Mouse (Mus musculus): ENCODE results near the gene Fam227a. TPM values are rescaled to one million over a fixed set of nuclear protein-coding genes. Genes with fewer than 3 reads are reported as not detected.
A peak's percentile ranks its signal among the peaks of the same experiment; 100 is the strongest.

The Fam227a gene
- polyA plus RNA-seq, 1 experiment from 2014 or later, result 0.72 TPM

DNA sequence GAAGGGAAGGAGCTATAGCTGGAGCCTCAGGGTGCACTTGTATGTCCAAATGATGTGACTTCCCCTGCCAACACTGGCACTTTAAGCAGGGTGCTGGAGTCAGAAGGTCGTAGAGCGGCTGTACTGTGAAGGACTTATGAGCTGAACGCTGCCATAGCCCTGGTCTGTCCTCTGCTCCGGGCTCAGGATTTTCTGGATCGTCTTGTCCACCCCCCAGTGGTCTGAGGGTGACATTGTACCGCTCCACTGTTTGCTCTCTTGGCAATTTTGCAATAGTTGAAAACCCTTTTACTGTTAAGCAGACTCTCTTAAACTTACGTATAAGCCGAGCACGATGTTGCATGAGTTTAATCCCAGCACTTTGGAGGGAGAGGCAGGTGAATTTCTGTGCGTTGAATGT is 10.4 kb upstream of the Fam227a start:
- Histone ChIP-seq H3K4me3 (ENCODE audit: low read length) (no peak overlapping the region), H3K36me3 (ENCODE audit: control insufficient read depth, insufficient read depth, low read length) (0 out of 2 replicates have a peak, but pooled peaks cover 2% of the 10 kb centered on the region), H3K27me3 (replicated peaks; ENCODE audit: control insufficient read depth, insufficient read depth, low read length) (no peaks in the 10 kb centered on the region), H3K4me1 (ENCODE audit: control insufficient read depth, insufficient read depth, low read length) (peaks cover 5% of the 10 kb centered on the region), H3K27ac (ENCODE audit: low read length) (no peak overlapping the region), H3K9ac (ENCODE audit: low read depth, low read length) (no peak overlapping the region), H3K9me3 (ENCODE audit: control insufficient read depth, low read length) (no peaks in the 10 kb centered on the region), H3K4me2 (ENCODE audit: low read depth, low read length) (no peak overlapping the region)
- no peak for ATAC-seq
- 72% methylated on average over 10 of the region's 10 CpGs for WGBS

- Histone ChIP-seq H3K27ac (ENCODE audit: low read length) (no peak overlapping the region), H3K9me3 (ENCODE audit: control insufficient read depth, low read length) (no peaks in the 10 kb centered on the region), H3K4me3 (ENCODE audit: low read length) (no peak overlapping the region), H3K27me3 (replicated peaks; ENCODE audit: control insufficient read depth, insufficient read depth, low read length) (no peaks in the 10 kb centered on the region), H3K4me1 (ENCODE audit: control insufficient read depth, insufficient read depth, low read length) (peaks cover 3% of the 10 kb centered on the region; the same call in 1 of the 2 replicates), H3K36me3 (ENCODE audit: control insufficient read depth, insufficient read depth, low read length) (0 out of 2 replicates have a peak, but pooled peaks cover 2% of the 10 kb centered on the region), H3K9ac (ENCODE audit: low read depth, low read length) (no peak overlapping the region), H3K4me2 (ENCODE audit: low read depth, low read length) (no peak overlapping the region)
- 93% methylated on average over 8 of the region's 8 CpGs for WGBS
- ATAC-seq, result no peak
Observed at GRCm38 (mm10) chr15:79664666-79665065, 5.9 kb upstream of the Fam227a start.

DNA sequence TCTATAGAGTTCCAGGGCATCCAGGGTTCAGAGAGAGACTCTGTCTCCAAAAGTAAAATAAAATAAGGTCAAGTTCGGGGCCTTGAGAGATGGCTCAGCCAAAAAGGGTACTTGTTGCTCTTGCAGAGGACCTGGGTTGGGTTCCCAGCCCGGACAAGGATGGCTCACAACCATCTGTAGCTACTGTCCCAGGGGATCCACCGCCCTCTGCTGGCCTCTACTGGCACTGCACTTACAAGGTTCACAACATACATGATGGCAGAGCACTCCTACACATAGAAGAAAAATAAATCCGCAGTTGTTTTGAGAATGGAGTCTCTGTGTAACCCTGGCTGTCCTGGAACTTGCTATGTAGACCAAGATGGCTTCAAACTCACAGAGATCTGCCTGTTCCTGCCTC is 3.1 kb upstream of the Fam227a start:
- H3K4me1 ChIP-seq (ENCODE audit: control insufficient read depth, insufficient read depth, low read length), result peaks cover 7% of the 10 kb centered on the region; the same call in 1 of the 2 replicates

DNA sequence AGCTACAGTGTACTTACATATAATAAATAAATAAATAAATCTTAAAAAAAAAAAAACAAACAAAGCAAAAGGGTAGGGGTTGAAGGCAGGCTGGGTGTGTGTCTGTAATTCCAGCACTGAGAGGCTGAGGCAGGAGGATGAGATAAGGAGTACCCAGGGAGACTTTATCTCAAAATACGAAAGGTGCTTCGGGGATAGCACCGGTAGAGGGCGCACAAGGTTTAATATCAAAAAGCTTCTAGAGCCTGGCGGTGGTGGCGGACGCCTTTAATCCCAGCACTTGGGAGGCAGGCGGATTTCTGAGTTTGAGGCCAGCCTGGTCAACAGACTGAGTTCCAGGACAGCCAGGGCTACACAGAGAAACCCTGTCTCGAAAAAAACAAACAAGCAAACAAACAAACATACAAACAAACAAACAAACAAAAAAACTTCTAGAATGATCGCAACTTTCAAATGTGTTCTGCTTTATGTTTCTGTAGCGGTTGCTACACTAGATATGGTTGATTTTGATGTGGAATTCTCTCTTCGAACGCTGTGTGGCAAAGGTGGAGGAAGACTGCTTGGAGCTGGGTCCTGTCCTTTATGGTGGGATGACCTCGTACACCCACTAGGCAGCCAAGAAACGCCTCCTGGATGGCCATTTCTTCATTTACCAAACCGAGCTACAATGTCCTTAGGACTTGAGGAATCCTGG is 772 bp downstream of the Fam227a start:
- Histone ChIP-seq H3K9ac (ENCODE audit: low read depth, low read length) (peak overlapping the region; percentile 86), H3K27me3 (replicated peaks; ENCODE audit: control insufficient read depth, insufficient read depth, low read length) (no peaks in the 10 kb centered on the region), H3K4me1 (ENCODE audit: control insufficient read depth, insufficient read depth, low read length) (peaks cover 7% of the 10 kb centered on the region; the same call in 1 of the 2 replicates), H3K27ac (ENCODE audit: low read length) (peak overlapping the region; percentile 94), H3K36me3 (ENCODE audit: control insufficient read depth, insufficient read depth, low read length) (no peaks in the 10 kb centered on the region), H3K4me3 (ENCODE audit: low read length) (peak overlapping the region; percentile 81), H3K4me2 (ENCODE audit: low read depth, low read length) (peak overlapping the region; percentile 92), H3K9me3 (ENCODE audit: control insufficient read depth, low read length) (no peaks in the 10 kb centered on the region)
- WGBS, result 5% methylated on average over 16 of the region's 16 CpGs
- ATAC-seq, result peak; percentile 19

More for the DNA sequence above, 3.1 kb upstream of the Fam227a start:
- Histone ChIP-seq H3K27me3 (replicated peaks; ENCODE audit: control insufficient read depth, insufficient read depth, low read length) (no peaks in the 10 kb centered on the region), H3K4me3 (ENCODE audit: low read length) (no peak overlapping the region), H3K36me3 (ENCODE audit: control insufficient read depth, insufficient read depth, low read length) (no peaks in the 10 kb centered on the region), H3K9me3 (ENCODE audit: control insufficient read depth, low read length) (no peaks in the 10 kb centered on the region), H3K4me2 (ENCODE audit: low read depth, low read length) (no peak overlapping the region), H3K27ac (ENCODE audit: low read length) (no peak overlapping the region), H3K9ac (ENCODE audit: low read depth, low read length) (no peak overlapping the region)
- ATAC-seq, result no peak
- WGBS, result 77% methylated on average over 4 of the region's 4 CpGs

GRCm38 (mm10) chr15:79656451-79656850 is 2.3 kb downstream of the Fam227a start:
- WGBS, result 79% methylated on average over 14 of the region's 14 CpGs
- ATAC-seq, result no peak

GRCm38 (mm10) chr15:79651481-79651880 is 7.3 kb downstream of the Fam227a start:
- 81% methylated on average over 4 of the region's 4 CpGs for WGBS
- Histone ChIP-seq H3K4me3 (ENCODE audit: low read length) (no peak overlapping the region), H3K4me2 (ENCODE audit: low read depth, low read length) (no peak overlapping the region), H3K9me3 (ENCODE audit: control insufficient read depth, low read length) (no peaks in the 10 kb centered on the region), H3K36me3 (ENCODE audit: control insufficient read depth, insufficient read depth, low read length) (no peaks in the 10 kb centered on the region), H3K9ac (ENCODE audit: low read depth, low read length) (no peak overlapping the region), H3K27ac (ENCODE audit: low read length) (no peak overlapping the region), H3K4me1 (ENCODE audit: control insufficient read depth, insufficient read depth, low read length) (no peaks in the 10 kb centered on the region), H3K27me3 (replicated peaks; ENCODE audit: control insufficient read depth, insufficient read depth, low read length) (no peaks in the 10 kb centered on the region)
- no peak for ATAC-seq

More at GRCm38 (mm10) chr15:79656451-79656850, 2.3 kb downstream of the Fam227a start:
- Histone ChIP-seq H3K36me3 (ENCODE audit: control insufficient read depth, insufficient read depth, low read length) (no peaks in the 10 kb centered on the region), H3K27me3 (replicated peaks; ENCODE audit: control insufficient read depth, insufficient read depth, low read length) (no peaks in the 10 kb centered on the region), H3K27ac (ENCODE audit: low read length) (no peak overlapping the region), H3K4me2 (ENCODE audit: low read depth, low read length) (no peak overlapping the region), H3K9ac (ENCODE audit: low read depth, low read length) (no peak overlapping the region), H3K4me1 (ENCODE audit: control insufficient read depth, insufficient read depth, low read length) (peaks cover 7% of the 10 kb centered on the region; the same call in 1 of the 2 replicates), H3K9me3 (ENCODE audit: control insufficient read depth, low read length) (no peaks in the 10 kb centered on the region), H3K4me3 (ENCODE audit: low read length) (no peak overlapping the region)

GRCm38 (mm10) chr15:79650569-79650968 is 8.2 kb downstream of the Fam227a start:
- Histone ChIP-seq H3K9me3 (ENCODE audit: control insufficient read depth, low read length) (no peaks in the 10 kb centered on the region), H3K27ac (ENCODE audit: low read length) (no peak overlapping the region), H3K4me2 (ENCODE audit: low read depth, low read length) (no peak overlapping the region), H3K9ac (ENCODE audit: low read depth, low read length) (no peak overlapping the region), H3K36me3 (ENCODE audit: control insufficient read depth, insufficient read depth, low read length) (no peaks in the 10 kb centered on the region), H3K27me3 (replicated peaks; ENCODE audit: control insufficient read depth, insufficient read depth, low read length) (no peaks in the 10 kb centered on the region), H3K4me1 (ENCODE audit: control insufficient read depth, insufficient read depth, low read length) (no peaks in the 10 kb centered on the region), H3K4me3 (ENCODE audit: low read length) (no peak overlapping the region)
- ATAC-seq, result no peak

DNA sequence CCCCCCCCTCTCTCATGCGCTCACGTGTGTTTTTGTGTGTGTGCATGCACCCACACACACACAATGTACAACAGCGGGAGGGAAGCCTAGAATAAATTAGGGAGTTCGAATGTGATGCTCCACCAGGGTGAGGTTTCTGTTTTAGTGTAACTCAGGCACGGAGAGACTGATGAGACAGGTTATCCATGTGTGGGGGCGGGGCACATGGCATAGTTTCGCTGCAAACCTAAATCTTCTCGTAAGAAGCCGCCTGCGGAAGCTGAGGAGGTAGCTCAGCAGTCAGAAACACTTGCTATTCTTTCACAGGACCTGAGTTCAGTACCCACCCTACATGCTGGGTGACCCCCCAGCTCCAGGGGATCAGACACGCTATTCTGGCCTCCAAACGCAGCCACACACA is 10.6 kb downstream of the Fam227a start:
- Histone ChIP-seq H3K27ac (ENCODE audit: low read length) (no peak overlapping the region), H3K4me1 (ENCODE audit: control insufficient read depth, insufficient read depth, low read length) (no peaks in the 10 kb centered on the region), H3K4me2 (ENCODE audit: low read depth, low read length) (no peak overlapping the region), H3K4me3 (ENCODE audit: low read length) (no peak overlapping the region), H3K9me3 (ENCODE audit: control insufficient read depth, low read length) (no peaks in the 10 kb centered on the region), H3K9ac (ENCODE audit: low read depth, low read length) (no peak overlapping the region), H3K27me3 (replicated peaks; ENCODE audit: control insufficient read depth, insufficient read depth, low read length) (no peaks in the 10 kb centered on the region), H3K36me3 (ENCODE audit: control insufficient read depth, insufficient read depth, low read length) (no peaks in the 10 kb centered on the region)
- no peak for ATAC-seq
- 83% methylated on average over 12 of the region's 12 CpGs for WGBS

- Histone ChIP-seq H3K4me1 (ENCODE audit: control insufficient read depth, insufficient read depth, low read length) (no peaks in the 10 kb centered on the region), H3K9ac (ENCODE audit: low read depth, low read length) (no peak overlapping the region), H3K4me2 (ENCODE audit: low read depth, low read length) (no peak overlapping the region), H3K27ac (ENCODE audit: low read length) (no peak overlapping the region), H3K27me3 (replicated peaks; ENCODE audit: control insufficient read depth, insufficient read depth, low read length) (no peaks in the 10 kb centered on the region), H3K36me3 (ENCODE audit: control insufficient read depth, insufficient read depth, low read length) (no peaks in the 10 kb centered on the region), H3K9me3 (ENCODE audit: control insufficient read depth, low read length) (no peaks in the 10 kb centered on the region), H3K4me3 (ENCODE audit: low read length) (no peak overlapping the region)
- 71% methylated on average over 2 of the region's 2 CpGs for WGBS
- no peak for ATAC-seq
Observed at GRCm38 (mm10) chr15:79645483-79645882, 13.3 kb downstream of the Fam227a start.
